Mouse (Mus musculus): ENCODE measurements at regions not wholly inside any gene's neighbourhood (a gene's known extent, or its start where the extent isn't known, plus 50 kb on each side); places are given as distances from the start of the nearest gene placed in this dataset.

GRCm38 (mm10) chr1:105105211-105105610 lies 251.3 kb downstream of the Rnf152 start:
- TF ChIP-seq CTCF (IDR thresholded peaks at IDR 0.05 in 2 of 3, conservative IDR thresholded peaks at IDR 0.05 in 1 of 3; ENCODE audit: control insufficient read depth in 1 of 3, insufficient read depth in 1 of 3, low read depth in 2 of 3, low read length in 3 of 3, poor library complexity in 1 of 3, severe bottlenecking in 1 of 3) (no peak), POLR2A (IDR thresholded peaks at IDR 0.05; ENCODE audit: control insufficient read depth in 1 of 2, insufficient read depth in 1 of 2, low read depth in 1 of 2, low read length in 2 of 2, poor library complexity in 1 of 2) (no peak), MYC (IDR thresholded peaks at IDR 0.05; ENCODE audit: low read depth, low read length) (no peak), UBTF (IDR thresholded peaks at IDR 0.05; ENCODE audit: borderline replicate concordance, insufficient read depth, low read depth, low read length) (no peak), USF2 (IDR thresholded peaks at IDR 0.05; ENCODE audit: borderline replicate concordance in 1 of 2, insufficient read depth in 1 of 2, low read depth in 1 of 2, low read length in 2 of 2) (no peak), MYB (IDR thresholded peaks at IDR 0.05; ENCODE audit: low read depth, low read length) (no peak)

Data from MEL (cell line).